Mouse (Mus musculus): ENCODE data around the gene Dnah7b. TPM values are rescaled to one million over a fixed set of nuclear protein-coding genes. Genes with fewer than 3 reads are reported as not detected.

Dnah7b gene
- polyA plus RNA-seq (2012), result not detected in 2 replicates

- TF ChIP-seq GATA1 (IDR thresholded peaks at IDR 0.05; ENCODE audit: low read length), result no peak
Measured at GRCm38 (mm10) chr1:46066015-46066414, at the start of gene Dnah7b. TSS of gene Dnah7b (plus strand) at chr1:46066315.

DNA sequence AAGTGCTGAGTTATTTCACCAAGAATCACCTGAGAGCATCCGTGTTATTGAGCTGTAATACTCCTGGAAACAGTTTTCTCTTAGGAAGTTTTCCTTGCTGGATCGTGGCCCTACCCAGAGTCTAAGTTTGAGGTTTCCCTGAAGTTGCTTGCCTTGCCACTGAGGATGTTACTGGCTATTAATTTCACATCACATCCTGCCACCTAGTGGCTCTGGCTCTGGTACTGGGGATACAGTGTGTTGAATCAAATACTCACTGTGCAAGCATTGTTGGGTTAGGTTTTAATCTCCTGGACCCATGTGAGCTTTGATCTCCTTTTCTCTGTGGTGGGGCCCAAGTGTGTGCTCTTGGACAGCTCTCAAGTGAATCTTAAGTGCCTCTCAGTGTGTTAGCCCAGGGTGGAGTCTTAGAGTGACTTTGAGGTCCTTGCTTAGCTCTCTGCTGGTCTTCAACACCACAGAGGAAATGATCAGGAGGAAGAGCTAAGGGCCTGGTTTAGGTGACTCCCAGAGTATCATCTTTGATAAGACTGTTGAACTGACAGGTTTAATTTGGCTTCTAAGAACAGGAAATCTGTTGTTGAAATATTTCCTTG is 47.6 kb upstream of the Dnah7b start:
- TF ChIP-seq GATA1 (IDR thresholded peaks at IDR 0.05; ENCODE audit: low read length), result no peak

DNA sequence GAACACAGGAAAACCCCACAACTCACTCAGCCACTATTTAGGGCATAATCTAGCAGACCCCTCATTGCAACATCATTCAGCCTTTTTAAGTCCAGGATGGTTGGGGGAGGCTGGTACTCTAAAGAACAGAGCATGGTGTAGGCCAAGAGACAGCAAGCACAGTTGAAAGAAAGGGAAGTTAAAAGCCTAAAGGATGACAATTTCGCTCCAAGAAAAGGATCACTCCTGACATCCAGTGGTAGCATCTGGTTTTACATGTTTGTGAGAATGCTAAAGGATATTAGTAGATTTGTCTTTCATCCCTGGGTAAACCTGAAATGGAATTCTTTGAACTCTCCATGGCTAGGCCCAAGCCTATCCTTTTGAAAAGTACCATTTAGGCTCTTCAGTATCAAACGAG is 43.9 kb upstream of the Dnah7b start:
- no peak for TF ChIP-seq GATA1 (IDR thresholded peaks at IDR 0.05; ENCODE audit: low read length)

- no peak for TF ChIP-seq GATA1 (IDR thresholded peaks at IDR 0.05; ENCODE audit: low read length)
Measured at GRCm38 (mm10) chr1:46031993-46032555, 34.0 kb upstream of the Dnah7b start.

DNA sequence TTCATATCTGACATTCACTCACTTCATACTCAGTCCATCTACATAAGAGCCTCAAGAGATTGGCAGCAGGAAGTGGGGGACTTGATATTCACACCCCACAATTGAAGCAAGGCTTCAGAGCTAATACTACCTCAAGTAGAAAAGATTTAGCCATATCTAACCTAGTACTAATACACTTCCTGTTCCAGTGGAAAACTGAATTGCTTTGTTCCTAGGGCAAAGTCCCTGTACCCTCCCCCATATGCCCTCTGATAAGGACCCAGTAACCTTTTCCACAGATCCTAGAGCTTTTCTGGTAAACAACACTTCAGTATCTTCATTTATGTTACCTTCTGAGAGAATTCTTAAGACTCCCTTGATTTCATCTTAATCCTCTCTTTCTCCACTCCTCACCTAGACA is 17.9 kb upstream of the Dnah7b start:
- TF ChIP-seq GATA1 (IDR thresholded peaks at IDR 0.05; ENCODE audit: low read length), result no peak

GRCm38 (mm10) chr1:46066484-46067251 is 553 bp downstream of the Dnah7b start:
- TF ChIP-seq GATA1 (IDR thresholded peaks at IDR 0.05; ENCODE audit: low read length), result no peak

DNA sequence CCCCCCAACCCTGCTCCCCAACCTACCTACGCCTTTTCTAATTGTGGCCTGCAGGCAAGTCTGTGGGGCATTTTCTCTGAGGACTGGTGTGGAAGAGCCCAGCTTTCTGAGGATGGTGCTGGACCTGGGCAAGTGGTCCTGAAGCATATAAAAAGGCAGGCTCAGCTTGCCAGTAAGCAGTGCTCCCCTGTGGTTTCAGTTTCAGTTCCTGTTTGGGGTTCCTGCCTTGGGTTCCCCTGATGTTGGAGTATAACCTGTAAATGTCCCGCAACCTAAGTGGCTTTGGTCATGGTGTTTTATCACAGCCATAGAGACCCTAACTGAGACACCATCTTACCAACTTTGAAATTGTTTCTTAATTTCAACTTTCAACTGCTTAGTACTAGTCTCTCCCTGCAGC is 11.8 kb downstream of the Dnah7b start:
- TF ChIP-seq GATA1 (IDR thresholded peaks at IDR 0.05; ENCODE audit: low read length), result no peak

GRCm38 (mm10) chr1:46100484-46100883 is 34.4 kb downstream of the Dnah7b start:
- no peak for TF ChIP-seq GATA1 (IDR thresholded peaks at IDR 0.05; ENCODE audit: low read length)

GRCm38 (mm10) chr1:46128058-46128457 is 61.9 kb downstream of the Dnah7b start:
- no peak for TF ChIP-seq GATA1 (IDR thresholded peaks at IDR 0.05; ENCODE audit: low read length)

DNA sequence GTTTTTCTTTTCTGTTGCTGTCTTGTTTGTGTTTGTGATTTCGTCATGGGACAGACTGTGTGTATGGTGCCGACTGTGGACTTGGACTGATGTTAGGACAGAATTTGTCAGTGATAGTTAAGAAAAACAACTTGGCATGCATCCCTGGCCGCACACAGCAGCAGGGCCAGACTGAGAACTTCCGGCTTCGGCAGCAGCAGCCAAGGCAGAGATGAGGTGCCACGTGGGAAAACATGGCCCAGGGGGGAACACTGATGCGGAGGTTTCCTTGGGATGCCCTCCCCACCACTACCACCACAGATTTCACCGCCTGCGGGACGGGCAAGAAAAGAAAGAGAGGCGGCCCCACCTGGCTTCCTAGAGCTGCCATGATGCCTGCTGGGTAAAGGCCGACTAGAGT is 205.8 kb downstream of the Dnah7b start:
- TF ChIP-seq GATA1 (IDR thresholded peaks at IDR 0.05; ENCODE audit: low read length), result no peak

GRCm38 (mm10) chr1:46408324-46409115 is 342.4 kb downstream of the Dnah7b start:
- TF ChIP-seq GATA1 (IDR thresholded peaks at IDR 0.05; ENCODE audit: low read length), result no peak

Other genes with a start within 250 kb of the Dnah7b start
- not detected in 2 replicates for gene Gm5269, start 176.0 kb upstream of the Dnah7b start, polyA plus RNA-seq (2012)
- gene Slc40a1, start 139.8 kb upstream of the Dnah7b start, polyA plus RNA-seq (2012), result 3.6 and 4.3 TPM in 2 replicates

Data from G1E-ER4 (cell line).